Mouse (Mus musculus): Measurements from ENCODE around the gene Gm14322. TPM values are rescaled to one million over a fixed set of nuclear protein-coding genes. Genes with fewer than 3 reads are reported as not detected.
"Not testable (repeated sequence)": the region's sequence is repeated elsewhere in the genome, so short reads cannot be mapped to it uniquely, and the experiment has no call there.

Gene Gm14322
- polyA plus RNA-seq (2011; ENCODE audit: insufficient read depth, insufficient read length, low read depth, missing spikeins): 16.9 and 22.0 TPM in 2 replicates

GRCm38 (mm10) chr2:177758941-177759558, at the start of gene Gm14322:
Gene Gm14322 (plus strand): TSS chr2:177759288.
- peak within 1 kb of the TSS; percentile 60; the same call in 1 of the 2 replicates for H3K9ac ChIP-seq (ENCODE audit: low read depth, poor library complexity, severe bottlenecking)
- H3K27me3 ChIP-seq (ENCODE audit: control insufficient read depth, insufficient read depth, low read length, poor library complexity, severe bottlenecking); H3K4me1 ChIP-seq (ENCODE audit: control insufficient read depth, insufficient read depth, low read length); H3K36me3 ChIP-seq (ENCODE audit: control insufficient read depth, insufficient read depth, low read length, poor library complexity, severe bottlenecking); H3K9me3 ChIP-seq (replicated peaks; ENCODE audit: control insufficient read depth, insufficient read depth, low read length, poor library complexity, severe bottlenecking); H3K27ac ChIP-seq (ENCODE audit: insufficient read depth, low read length): not testable (repeated sequence)
- H3K4me3 ChIP-seq (ENCODE audit: low read depth, low read length): peak within 1 kb of the TSS; percentile 76

- not testable (repeated sequence) for H3K4me1 ChIP-seq (ENCODE audit: control insufficient read depth, insufficient read depth, low read length); H3K9me3 ChIP-seq (replicated peaks; ENCODE audit: control insufficient read depth, insufficient read depth, low read length, poor library complexity, severe bottlenecking); H3K36me3 ChIP-seq (ENCODE audit: control insufficient read depth, insufficient read depth, low read length, poor library complexity, severe bottlenecking); H3K9ac ChIP-seq (ENCODE audit: low read depth, poor library complexity, severe bottlenecking); H3K27ac ChIP-seq (ENCODE audit: insufficient read depth, low read length); H3K27me3 ChIP-seq (ENCODE audit: control insufficient read depth, insufficient read depth, low read length, poor library complexity, severe bottlenecking); H3K4me3 ChIP-seq (ENCODE audit: low read depth, low read length)
These were observed 17.6 kb upstream of the Gm14322 start for GRCm38 (mm10) chr2:177741487-177741886.

- H3K4me1 ChIP-seq (ENCODE audit: control insufficient read depth, insufficient read depth, low read length); H3K9ac ChIP-seq (ENCODE audit: low read depth, poor library complexity, severe bottlenecking); H3K27me3 ChIP-seq (ENCODE audit: control insufficient read depth, insufficient read depth, low read length, poor library complexity, severe bottlenecking); H3K27ac ChIP-seq (ENCODE audit: insufficient read depth, low read length); H3K36me3 ChIP-seq (ENCODE audit: control insufficient read depth, insufficient read depth, low read length, poor library complexity, severe bottlenecking); H3K4me3 ChIP-seq (ENCODE audit: low read depth, low read length); H3K9me3 ChIP-seq (replicated peaks; ENCODE audit: control insufficient read depth, insufficient read depth, low read length, poor library complexity, severe bottlenecking): not testable (repeated sequence)
These were observed 28.3 kb downstream of the Gm14322 start for GRCm38 (mm10) chr2:177787351-177787750.

GRCm38 (mm10) chr2:177806170-177806569, 47.1 kb downstream of the Gm14322 start:
- not testable (repeated sequence) for H3K27ac ChIP-seq (ENCODE audit: insufficient read depth, low read length); H3K9ac ChIP-seq (ENCODE audit: low read depth, poor library complexity, severe bottlenecking); H3K9me3 ChIP-seq (replicated peaks; ENCODE audit: control insufficient read depth, insufficient read depth, low read length, poor library complexity, severe bottlenecking); H3K4me3 ChIP-seq (ENCODE audit: low read depth, low read length); H3K4me1 ChIP-seq (ENCODE audit: control insufficient read depth, insufficient read depth, low read length); H3K36me3 ChIP-seq (ENCODE audit: control insufficient read depth, insufficient read depth, low read length, poor library complexity, severe bottlenecking); H3K27me3 ChIP-seq (ENCODE audit: control insufficient read depth, insufficient read depth, low read length, poor library complexity, severe bottlenecking)

Other genes starting within 250 kb of the Gm14322 start
- 12.6 and 14.5 TPM in 2 replicates for gene Gm14406, start 181.1 kb upstream of the Gm14322 start, polyA plus RNA-seq (2011; ENCODE audit: insufficient read depth, insufficient read length, low read depth, missing spikeins)
- gene Gm14325, start 81.0 kb downstream of the Gm14322 start, polyA plus RNA-seq (2011; ENCODE audit: insufficient read depth, insufficient read length, low read depth, missing spikeins): 22.3 and 26.8 TPM in 2 replicates
- 1.4 and 1.9 TPM in 2 replicates for gene Gm14327, start 137.8 kb downstream of the Gm14322 start, polyA plus RNA-seq (2011; ENCODE audit: insufficient read depth, insufficient read length, low read depth, missing spikeins)
- 10.7 and 16.4 TPM in 2 replicates for gene Zfp972, start 166.3 kb downstream of the Gm14322 start, polyA plus RNA-seq (2011; ENCODE audit: insufficient read depth, insufficient read length, low read depth, missing spikeins)
- gene Gm14326, start 198.0 kb downstream of the Gm14322 start, polyA plus RNA-seq (2011; ENCODE audit: insufficient read depth, insufficient read length, low read depth, missing spikeins): 6.5 and 15.9 TPM in 2 replicates

Data from ES-Bruce4 (cell line).